Mouse (Mus musculus): ENCODE data around the gene Dvl3. TPM values are rescaled to one million over a fixed set of nuclear protein-coding genes. Genes with fewer than 3 reads are reported as not detected.

Gene Dvl3
- total RNA-seq, 2 experiments from 2014 or later, result 2.0 to 30.7 TPM

DNA sequence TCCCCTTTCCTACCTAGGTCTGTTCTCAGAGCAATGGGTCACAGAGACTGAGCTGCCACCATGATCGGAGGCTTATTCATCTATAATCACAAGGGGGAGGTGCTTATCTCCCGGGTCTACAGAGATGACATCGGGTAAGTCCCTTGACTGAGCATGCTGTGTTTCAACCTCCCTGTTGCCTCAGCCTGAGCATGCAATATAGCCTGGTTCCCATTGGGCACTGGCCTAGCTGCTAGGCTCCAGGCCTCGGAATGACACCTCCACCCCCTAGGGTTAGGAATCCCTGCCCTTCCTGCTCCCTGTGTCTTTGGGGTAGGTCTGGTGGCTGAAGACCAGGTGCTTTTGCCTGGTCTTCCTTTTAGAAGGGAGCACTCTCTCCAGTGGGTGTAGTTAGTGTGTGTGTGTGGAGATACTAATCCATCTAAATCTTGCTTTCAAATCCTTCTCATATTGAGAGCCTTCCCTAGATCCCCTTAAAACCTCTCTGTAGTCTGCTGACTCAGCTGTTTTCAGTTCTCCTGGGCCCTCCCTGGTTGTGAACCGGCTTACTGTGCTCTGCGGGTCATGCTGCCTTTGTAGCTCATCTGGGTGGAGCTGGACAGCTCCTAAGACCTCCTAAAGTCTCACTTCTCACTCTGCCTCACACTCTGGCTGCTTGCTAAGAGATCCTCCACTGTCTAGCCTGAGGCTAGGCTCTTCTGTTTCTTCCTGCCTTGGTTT, 21.0 kb downstream of the Dvl3 start:
- ATAC-seq (replicated peaks; ENCODE audit: poor library complexity, severe bottlenecking), result 0 out of 2 replicates have a peak, but pooled peaks have one; percentile 16

DNA sequence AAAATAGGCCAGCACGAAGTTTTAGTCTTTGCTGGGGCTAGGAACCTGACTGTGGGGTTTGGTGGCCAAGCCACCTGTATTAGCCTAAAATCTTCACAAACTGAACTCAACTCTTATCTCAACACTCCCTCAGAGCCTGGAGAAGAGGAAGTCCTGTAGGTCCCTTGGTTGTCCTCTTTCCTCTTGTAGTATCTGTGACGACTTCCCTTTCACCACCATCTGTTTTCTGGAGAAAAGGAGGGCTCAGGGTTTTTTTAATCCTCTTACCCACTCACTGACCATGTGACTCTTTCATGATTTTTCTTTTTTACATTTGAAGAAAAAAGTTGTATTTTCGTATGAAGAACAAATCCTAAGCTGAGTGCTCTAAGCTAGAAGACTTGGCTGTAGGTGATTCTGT, 22.9 kb downstream of the Dvl3 start:
- ATAC-seq (replicated peaks; ENCODE audit: poor library complexity, severe bottlenecking), result no peak

DNA sequence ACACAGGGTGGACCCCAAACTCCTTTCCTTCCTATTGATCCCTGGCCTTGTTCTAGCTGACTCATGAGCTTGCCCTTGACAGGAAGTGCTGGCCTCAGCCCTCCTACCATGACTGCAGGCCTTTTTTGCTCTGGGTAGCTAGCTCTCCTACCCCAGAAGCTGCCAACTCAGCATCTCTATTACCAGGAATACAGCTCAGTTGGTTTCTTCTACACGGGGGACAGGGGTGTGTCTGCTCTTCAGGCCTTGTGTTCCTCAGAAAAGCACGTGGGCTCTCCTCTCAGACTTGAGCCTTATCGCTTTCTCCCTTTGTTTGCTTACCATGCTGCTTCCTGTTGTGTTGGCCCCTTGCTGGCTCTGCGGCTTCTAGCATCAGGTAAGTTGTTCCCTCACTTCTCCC, 23.7 kb downstream of the Dvl3 start:
- ATAC-seq (replicated peaks; ENCODE audit: poor library complexity, severe bottlenecking), result no peak

DNA sequence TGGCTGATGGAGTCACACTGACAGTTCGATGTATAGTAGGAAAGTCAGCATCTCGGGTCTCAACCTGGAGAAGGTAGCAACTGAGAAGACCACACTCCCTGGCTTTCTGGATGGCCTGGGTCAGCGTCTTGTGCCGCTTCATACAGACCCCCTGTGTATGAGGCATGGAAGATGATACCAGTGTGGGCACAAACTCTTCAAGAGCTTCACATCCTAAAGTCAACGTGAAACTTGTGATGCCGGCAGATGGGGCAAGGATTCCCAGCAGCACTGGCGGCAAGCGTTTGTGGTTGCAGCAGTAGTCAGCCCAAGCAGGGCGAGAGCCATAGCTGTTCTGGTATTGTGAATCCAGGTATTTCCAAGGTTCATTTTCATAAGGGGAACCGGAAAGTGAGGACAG, 28.9 kb downstream of the Dvl3 start:
- ATAC-seq (replicated peaks; ENCODE audit: poor library complexity, severe bottlenecking), result no peak

DNA sequence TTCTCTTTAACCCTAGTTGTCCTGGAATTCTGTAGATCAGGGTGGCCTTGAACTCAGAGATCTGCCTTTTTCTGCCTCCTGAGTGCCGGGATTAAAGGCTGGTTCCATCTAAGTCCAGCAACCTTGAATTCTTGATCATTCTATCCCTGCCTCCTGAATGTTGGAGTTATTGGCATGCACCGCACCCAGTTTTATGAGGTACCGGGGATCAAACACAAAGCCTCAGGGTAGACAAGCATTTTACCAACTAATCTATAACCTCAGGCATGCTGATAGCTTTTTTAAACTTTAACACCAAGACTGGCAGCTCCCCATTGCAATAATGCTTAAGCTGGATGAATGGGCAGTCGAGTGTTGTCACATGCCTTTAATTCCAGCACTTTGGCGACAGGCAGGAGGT, 30.6 kb downstream of the Dvl3 start:
- ATAC-seq (replicated peaks; ENCODE audit: poor library complexity, severe bottlenecking), result no peak

DNA sequence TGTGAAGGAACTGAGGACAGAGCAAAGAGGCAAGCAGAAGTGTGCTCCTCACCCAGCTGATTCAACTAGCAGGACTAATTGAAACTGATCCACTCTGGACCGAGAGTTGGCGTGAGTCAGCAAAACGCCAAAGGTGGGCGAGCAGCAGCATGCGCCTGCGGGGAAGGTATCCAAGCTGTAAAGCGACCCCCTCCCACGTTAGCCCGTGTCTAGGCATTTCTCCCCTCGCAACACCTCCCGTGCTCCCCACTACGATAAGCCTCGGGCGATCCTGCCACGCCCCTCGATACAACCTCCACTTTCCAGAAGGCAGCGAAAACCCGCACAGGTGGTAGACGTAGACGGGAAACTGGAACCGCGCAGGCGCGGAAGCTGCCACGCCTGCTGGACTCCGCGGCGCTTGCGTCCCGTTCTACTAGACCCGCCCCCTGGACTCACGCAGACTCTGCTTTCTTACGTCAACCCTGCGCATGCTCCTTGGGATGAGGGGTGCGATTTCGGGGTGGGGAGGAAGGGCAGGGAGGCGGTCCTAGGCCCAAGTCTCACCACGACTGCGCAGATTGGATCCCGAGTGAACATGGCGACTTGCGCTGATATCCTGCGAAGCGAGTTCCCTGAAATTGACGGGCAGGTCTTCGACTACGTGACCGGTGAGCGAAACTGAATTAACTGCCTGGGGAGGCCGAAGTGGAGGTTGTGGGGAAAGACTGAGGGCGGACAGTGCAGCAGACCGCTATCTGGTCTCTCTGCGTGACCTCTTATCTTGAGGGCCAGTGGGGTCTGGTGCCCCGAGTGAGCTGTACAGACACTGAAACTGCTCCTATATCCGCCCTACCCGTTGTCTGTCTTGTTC, 31.5 kb downstream of the Dvl3 start, which contains the start of gene Abcf3:
Gene Abcf3, plus strand, starts transcription at position 482 of the 853 bp plus-strand sequence.
- ATAC-seq (replicated peaks; ENCODE audit: poor library complexity, severe bottlenecking), result peak; percentile 97

DNA sequence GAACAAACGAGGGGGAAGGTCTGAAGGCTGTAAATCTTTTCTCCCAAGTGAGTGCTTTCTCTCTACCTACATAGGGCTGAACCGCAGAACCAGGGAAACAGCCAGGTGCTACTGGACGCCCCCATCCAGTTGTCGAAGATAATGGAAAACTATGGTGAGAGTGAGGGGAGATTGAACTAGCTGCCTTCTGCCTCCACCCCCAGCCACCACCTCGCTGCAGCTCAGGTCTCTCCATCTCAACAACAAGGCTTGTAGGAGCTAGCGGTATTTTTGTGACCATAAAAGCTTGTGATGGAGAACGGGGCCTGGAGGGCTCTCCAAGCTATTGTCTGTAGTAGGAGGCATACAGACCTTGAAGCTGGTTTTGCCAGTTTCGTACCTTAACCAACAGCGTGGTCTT, 32.4 kb downstream of the Dvl3 start:
- no peak for ATAC-seq (replicated peaks; ENCODE audit: poor library complexity, severe bottlenecking)

DNA sequence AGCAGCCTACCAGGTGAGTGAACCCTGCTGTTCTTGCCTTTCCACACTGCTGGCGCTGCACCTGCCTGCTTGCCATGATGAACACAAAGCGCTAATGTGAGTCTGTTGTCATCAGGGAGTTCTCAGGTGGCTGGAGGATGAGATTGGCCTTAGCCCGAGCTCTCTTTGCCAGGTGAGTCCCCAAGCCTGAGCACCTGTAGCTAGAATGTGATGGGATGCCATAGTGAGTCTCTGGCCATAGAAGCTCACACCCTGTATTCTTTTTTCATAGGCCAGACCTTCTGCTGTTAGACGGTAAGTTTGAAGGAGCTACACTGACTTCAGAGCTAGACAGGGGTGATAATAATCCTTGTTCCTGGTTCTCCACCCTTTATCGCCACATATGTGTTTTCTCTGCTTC, 34.9 kb downstream of the Dvl3 start:
- no peak for ATAC-seq (replicated peaks; ENCODE audit: poor library complexity, severe bottlenecking)

DNA sequence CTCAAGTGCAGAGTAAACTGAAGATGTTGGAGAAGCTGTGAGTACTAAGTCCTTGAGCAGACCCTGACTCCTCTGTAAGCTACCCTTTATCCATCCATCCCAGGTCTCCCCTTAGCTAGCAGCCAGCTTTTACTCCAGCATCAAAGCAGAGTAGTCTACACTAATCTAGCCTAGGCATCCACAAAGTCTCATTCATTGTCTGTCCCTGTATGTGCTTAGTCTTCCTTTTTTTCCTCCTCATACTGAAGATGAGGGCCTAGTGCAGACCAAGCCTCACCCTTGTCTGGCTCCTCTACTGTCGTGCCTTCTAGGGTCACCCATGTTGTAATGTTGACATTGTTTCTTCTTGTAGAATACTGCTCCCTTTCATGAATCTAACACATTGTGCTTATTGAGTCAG, 35.8 kb downstream of the Dvl3 start:
- ATAC-seq (replicated peaks; ENCODE audit: poor library complexity, severe bottlenecking), result no peak

DNA sequence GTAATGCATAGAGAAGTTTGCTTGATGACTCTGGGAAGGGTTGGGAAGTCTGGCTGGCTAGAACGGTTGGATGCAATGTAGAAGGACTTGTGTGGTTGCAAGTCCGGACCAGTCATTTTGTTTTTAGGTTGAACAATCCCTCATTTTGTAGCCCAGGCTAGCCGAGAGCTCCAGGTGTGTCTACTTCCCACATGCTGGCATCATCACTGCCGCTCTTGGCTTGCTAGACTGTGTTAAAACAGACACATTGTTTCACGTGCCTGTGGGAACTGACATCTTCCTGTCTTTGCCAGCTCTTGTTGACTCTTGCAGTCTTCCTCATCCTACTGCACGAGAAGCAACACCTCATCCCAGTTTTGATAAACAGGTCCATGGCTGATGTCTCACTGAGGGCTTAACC, 38.2 kb downstream of the Dvl3 start:
- no peak for ATAC-seq (replicated peaks; ENCODE audit: poor library complexity, severe bottlenecking)

DNA sequence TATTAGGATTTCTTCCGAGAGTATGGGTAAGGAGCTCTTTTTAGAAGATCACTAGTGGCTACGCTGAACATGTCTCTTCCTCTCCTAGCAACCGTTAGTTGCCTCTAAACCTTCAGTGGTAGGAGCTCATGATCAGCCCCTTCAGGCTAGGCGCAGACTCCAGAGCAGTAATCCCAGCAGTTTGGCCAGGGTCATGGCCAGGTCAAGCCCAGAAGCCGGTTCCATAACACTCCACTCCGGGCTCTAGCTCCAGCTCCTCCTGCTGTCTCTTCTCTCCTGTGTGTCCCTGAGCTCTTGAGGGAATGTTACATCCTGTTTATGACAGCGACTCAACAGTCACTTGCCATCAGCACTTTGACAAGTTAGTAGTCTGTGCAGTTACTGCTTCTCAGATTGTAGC, 40.6 kb downstream of the Dvl3 start:
- no peak for ATAC-seq (replicated peaks; ENCODE audit: poor library complexity, severe bottlenecking)

DNA sequence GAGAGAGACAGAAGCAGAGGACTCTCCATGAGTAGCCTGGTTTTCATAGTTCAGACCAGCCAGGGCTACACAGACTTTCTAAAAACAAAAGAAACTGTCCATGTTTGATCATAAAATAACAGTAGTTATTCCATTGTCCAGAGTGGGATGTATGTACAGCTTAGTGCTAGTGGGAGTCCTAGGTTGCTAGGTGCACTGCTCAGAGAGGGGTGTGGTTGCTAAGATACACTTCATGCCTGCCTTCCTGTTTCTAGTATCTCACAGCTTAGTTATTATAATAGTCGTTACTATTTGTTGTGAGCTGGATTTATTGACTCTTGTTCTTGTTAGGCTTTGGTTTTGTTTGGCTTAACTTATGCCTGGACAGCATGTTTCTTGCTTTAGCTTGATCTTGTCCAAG, 48.3 kb downstream of the Dvl3 start:
- ATAC-seq (replicated peaks; ENCODE audit: poor library complexity, severe bottlenecking), result no peak

Other genes starting within 250 kb of the Dvl3 start
- 144 and 145 TPM in 2 replicates for gene Parl, start 214.6 kb upstream of the Dvl3 start, total RNA-seq (2014; fragmentation: Nextera tagmentation)
- 180 and 240 TPM in 2 replicates for gene Parl, start 214.6 kb upstream of the Dvl3 start, total RNA-seq (2017)
- gene Cyp2ab1, start 191.6 kb upstream of the Dvl3 start, total RNA-seq (2014; fragmentation: Nextera tagmentation), result 2.2 TPM in 1 of 2 replicates, not detected in the other
- gene Cyp2ab1, start 191.6 kb upstream of the Dvl3 start, total RNA-seq (2017), result 0.26 TPM in 1 of 2 replicates, not detected in the other
- 16.4 and 26.3 TPM in 2 replicates for gene Abcc5, start 90.6 kb upstream of the Dvl3 start, total RNA-seq (2014; fragmentation: Nextera tagmentation)
- gene Abcc5, start 90.6 kb upstream of the Dvl3 start, total RNA-seq (2017), result 10.7 and 17.9 TPM in 2 replicates
- 61.7 and 84.4 TPM in 2 replicates for gene Eif2b5, start 18.2 kb upstream of the Dvl3 start, total RNA-seq (2014; fragmentation: Nextera tagmentation)
- gene Eif2b5, start 18.2 kb upstream of the Dvl3 start, total RNA-seq (2017), result 87.0 and 90.0 TPM in 2 replicates
- 206 and 247 TPM in 2 replicates for gene Ap2m1, start 18.5 kb downstream of the Dvl3 start, total RNA-seq (2014; fragmentation: Nextera tagmentation)
- 175 and 225 TPM in 2 replicates for gene Ap2m1, start 18.5 kb downstream of the Dvl3 start, total RNA-seq (2017)
- 33.0 and 42.3 TPM in 2 replicates for gene Abcf3, start 31.6 kb downstream of the Dvl3 start, total RNA-seq (2014; fragmentation: Nextera tagmentation)
- 55.1 and 96.9 TPM in 2 replicates for gene Abcf3, start 31.6 kb downstream of the Dvl3 start, total RNA-seq (2017)
- not detected in 2 replicates for gene Vwa5b2, start 72.5 kb downstream of the Dvl3 start, total RNA-seq (2014; fragmentation: Nextera tagmentation)
- not detected in 2 replicates for gene Vwa5b2, start 72.5 kb downstream of the Dvl3 start, total RNA-seq (2017)
- 34.5 and 65.8 TPM in 2 replicates for gene Eef1akmt4, start 94.6 kb downstream of the Dvl3 start, total RNA-seq (2014; fragmentation: Nextera tagmentation)
- gene Eef1akmt4, start 94.6 kb downstream of the Dvl3 start, total RNA-seq (2017), result 12.4 and 15.5 TPM in 2 replicates
- gene Gm49333, start 94.6 kb downstream of the Dvl3 start, total RNA-seq (2014; fragmentation: Nextera tagmentation), result not detected in 2 replicates
- gene Gm49333, start 94.6 kb downstream of the Dvl3 start, total RNA-seq (2017), result not detected in 2 replicates
- 39.6 and 41.2 TPM in 2 replicates for gene Alg3, start 94.8 kb downstream of the Dvl3 start, total RNA-seq (2014; fragmentation: Nextera tagmentation)
- 18.2 and 25.2 TPM in 2 replicates for gene Alg3, start 94.8 kb downstream of the Dvl3 start, total RNA-seq (2017)
- 0.56 TPM in 1 of 2 replicates, not detected in the other for gene Camk2n2, start 104.3 kb downstream of the Dvl3 start, total RNA-seq (2014; fragmentation: Nextera tagmentation)
- gene Camk2n2, start 104.3 kb downstream of the Dvl3 start, total RNA-seq (2017), result 0.43 and 1.8 TPM in 2 replicates
- 0.77 TPM in 1 of 2 replicates, not detected in the other for gene Ece2, start 112.8 kb downstream of the Dvl3 start, total RNA-seq (2014; fragmentation: Nextera tagmentation)
- 1.3 TPM in 1 of 2 replicates, not detected in the other for gene Ece2, start 112.8 kb downstream of the Dvl3 start, total RNA-seq (2017)
- 144 and 149 TPM in 2 replicates for gene Psmd2, start 134.7 kb downstream of the Dvl3 start, total RNA-seq (2014; fragmentation: Nextera tagmentation)
- 215 and 220 TPM in 2 replicates for gene Psmd2, start 134.7 kb downstream of the Dvl3 start, total RNA-seq (2017)
- 242 and 249 TPM in 2 replicates for gene Eif4g1, start 151.3 kb downstream of the Dvl3 start, total RNA-seq (2014; fragmentation: Nextera tagmentation)
- gene Eif4g1, start 151.3 kb downstream of the Dvl3 start, total RNA-seq (2017), result 312 and 346 TPM in 2 replicates
- gene Fam131a, start 176.3 kb downstream of the Dvl3 start, total RNA-seq (2014; fragmentation: Nextera tagmentation), result 1.6 TPM in 1 of 2 replicates, not detected in the other
- 0.43 TPM in 1 of 2 replicates, not detected in the other for gene Fam131a, start 176.3 kb downstream of the Dvl3 start, total RNA-seq (2017)
- 62.4 and 81.5 TPM in 2 replicates for gene Polr2h, start 200.7 kb downstream of the Dvl3 start, total RNA-seq (2014; fragmentation: Nextera tagmentation)
- gene Polr2h, start 200.7 kb downstream of the Dvl3 start, total RNA-seq (2017), result 61.8 and 91.6 TPM in 2 replicates
- gene Clcn2, start 200.8 kb downstream of the Dvl3 start, total RNA-seq (2014; fragmentation: Nextera tagmentation), result 2.6 and 6.0 TPM in 2 replicates
- gene Clcn2, start 200.8 kb downstream of the Dvl3 start, total RNA-seq (2017), result 1.9 and 3.8 TPM in 2 replicates
- gene Chrd, start 216.1 kb downstream of the Dvl3 start, total RNA-seq (2014; fragmentation: Nextera tagmentation), result not detected in 2 replicates
- not detected in 2 replicates for gene Chrd, start 216.1 kb downstream of the Dvl3 start, total RNA-seq (2017)
- gene Thpo, start 217.5 kb downstream of the Dvl3 start, total RNA-seq (2014; fragmentation: Nextera tagmentation), result not detected in 2 replicates
- gene Thpo, start 217.5 kb downstream of the Dvl3 start, total RNA-seq (2017), result not detected in 2 replicates

Measured in granulocyte monocyte progenitor cell, adult 5-6 weeks (primary cell).